Mouse (Mus musculus): ENCODE results near the gene Adora2a.

DNA sequence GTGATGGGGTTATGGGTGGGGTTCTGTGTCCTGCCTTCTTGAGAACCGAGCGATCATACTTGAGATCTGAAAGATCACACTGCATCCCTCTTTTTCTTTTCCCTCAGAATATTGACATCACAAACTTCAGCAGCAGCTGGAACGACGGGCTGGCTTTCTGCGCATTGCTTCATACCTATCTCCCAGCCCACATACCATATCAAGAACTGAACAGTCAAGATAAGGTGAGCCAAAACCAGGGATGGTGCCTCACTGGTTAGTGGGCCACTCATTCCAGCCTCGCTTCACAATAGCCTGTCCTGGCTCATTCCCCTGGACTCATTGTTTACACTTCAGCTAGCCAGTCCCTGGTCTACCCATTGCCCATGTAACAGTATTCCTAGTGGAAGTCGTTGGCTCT, 9.5 kb upstream of the Adora2a start:
- TF ChIP-seq E2F4 (IDR thresholded peaks at IDR 0.05; ENCODE audit: borderline replicate concordance, low read depth, low read length) (no peak), EP300 (IDR thresholded peaks at IDR 0.05; ENCODE audit: low read depth in 1 of 2, low read length in 2 of 2) (peak in 1 of 2 experiments; percentile 57; a peak in 1 of 4 replicates), CTCF (IDR thresholded peaks at IDR 0.05 in 2 of 3, conservative IDR thresholded peaks at IDR 0.05 in 1 of 3; ENCODE audit: control insufficient read depth in 1 of 3, insufficient read depth in 1 of 3, low read depth in 2 of 3, low read length in 3 of 3, poor library complexity in 1 of 3, severe bottlenecking in 1 of 3) (no peak), GATA1 (IDR thresholded peaks at IDR 0.05; ENCODE audit: low read depth, low read length) (no peak), POLR2A (IDR thresholded peaks at IDR 0.05; ENCODE audit: control insufficient read depth in 1 of 2, insufficient read depth in 1 of 2, low read depth in 1 of 2, low read length in 2 of 2, poor library complexity in 1 of 2) (no peak), ELF1 (IDR thresholded peaks at IDR 0.05; ENCODE audit: low read depth, low read length) (no peak), MAFK (IDR thresholded peaks at IDR 0.05; ENCODE audit: borderline replicate concordance, low read depth, low read length) (no peak), NELFE (IDR thresholded peaks at IDR 0.05; ENCODE audit: low read depth, low read length) (no peak), TCF12 (IDR thresholded peaks at IDR 0.05; ENCODE audit: low read depth, low read length) (peak; percentile 65; the same call in 1 of the 2 replicates), MAZ (IDR thresholded peaks at IDR 0.05; ENCODE audit: low read depth, low read length) (no peak), TBP (IDR thresholded peaks at IDR 0.05; ENCODE audit: low read depth, low read length) (no peak)
